Mouse (Mus musculus) MEL (cell line): ENCODE measurements around the gene Senp3.

ENCODE experiments used
- CTCF ChIP-seq, 3 experiments: IDR thresholded peaks in 2 of 3; conservative IDR thresholded peaks in 1 of 3; 2 replicates each; pipeline ENCODE4 v1.5.1; 2011 to 2012; ENCODE audit warnings: low read length in 3 of 3, low read depth in 2 of 3, mild to moderate bottlenecking in 2 of 3, improper control_type of control experiment in 1 of 3, inconsistent platforms in 1 of 3, mixed read lengths in 1 of 3, moderate library complexity in 1 of 3; ENCODE audit not compliant: control insufficient read depth in 1 of 3, insufficient read depth in 1 of 3, poor library complexity in 1 of 3, severe bottlenecking in 1 of 3
- EP300 ChIP-seq, 2 experiments: IDR thresholded peaks; 2 replicates each; pipeline ENCODE4 v1.6.1; 2011; ENCODE audit warnings: improper control_type of control experiment in 2 of 2, low read length in 2 of 2, low read depth in 1 of 2, mild to moderate bottlenecking in 1 of 2
- GABPA ChIP-seq: IDR thresholded peaks from 2 replicates; pipeline ENCODE4 v1.6.1; 2012; ENCODE audit warnings: low read depth, mild to moderate bottlenecking, inconsistent platforms, low read length, improper control_type of control experiment, moderate library complexity
- MAFK ChIP-seq: IDR thresholded peaks from 2 replicates; pipeline ENCODE4 v1.6.1; 2011; ENCODE audit warnings: low read depth, mild to moderate bottlenecking, low read length, improper control_type of control experiment, borderline replicate concordance
- MAZ ChIP-seq: IDR thresholded peaks from 2 replicates; pipeline ENCODE4 v1.6.1; 2012; ENCODE audit warnings: low read depth, mild to moderate bottlenecking, inconsistent platforms, low read length, improper control_type of control experiment
- MYC ChIP-seq: IDR thresholded peaks from 2 replicates; pipeline ENCODE4 v1.6.1; 2011; ENCODE audit warnings: low read depth, mild to moderate bottlenecking, low read length, improper control_type of control experiment, moderate library complexity
- NRF1 ChIP-seq: IDR thresholded peaks from 2 replicates; pipeline ENCODE4 v1.6.1; 2014; ENCODE audit warnings: low read depth, mild to moderate bottlenecking, inconsistent platforms, low read length, improper control_type of control experiment, moderate library complexity; ENCODE audit not compliant: poor library complexity, insufficient read depth, severe bottlenecking
- POLR2A ChIP-seq, 2 experiments: IDR thresholded peaks; 2 replicates each; pipeline ENCODE4 v1.6.1; 2011 to 2012; ENCODE audit warnings: low read length in 2 of 2, mild to moderate bottlenecking in 2 of 2, control low read depth in 1 of 2, improper control_type of control experiment in 1 of 2, low read depth in 1 of 2, moderate library complexity in 1 of 2; ENCODE audit not compliant: control insufficient read depth in 1 of 2, insufficient read depth in 1 of 2, poor library complexity in 1 of 2
- SMC3 ChIP-seq: IDR thresholded peaks from 2 replicates; pipeline ENCODE4 v1.6.1; 2011; ENCODE audit warnings: low read depth, low read length, improper control_type of control experiment
- TBP ChIP-seq: IDR thresholded peaks from 2 replicates; pipeline ENCODE4 v1.8.0; 2011; ENCODE audit warnings: low read depth, low read length, improper control_type of control experiment
- UBTF ChIP-seq: IDR thresholded peaks from 2 replicates; pipeline ENCODE4 v1.6.1; 2012; ENCODE audit warnings: low read depth, mild to moderate bottlenecking, inconsistent platforms, low read length, improper control_type of control experiment, moderate library complexity, borderline replicate concordance; ENCODE audit not compliant: insufficient read depth
- ZMIZ1 ChIP-seq: IDR thresholded peaks from 2 replicates; pipeline ENCODE4 v1.6.1; 2012; ENCODE audit warnings: low read depth, mild to moderate bottlenecking, inconsistent platforms, low read length, improper control_type of control experiment, moderate library complexity

DNA sequence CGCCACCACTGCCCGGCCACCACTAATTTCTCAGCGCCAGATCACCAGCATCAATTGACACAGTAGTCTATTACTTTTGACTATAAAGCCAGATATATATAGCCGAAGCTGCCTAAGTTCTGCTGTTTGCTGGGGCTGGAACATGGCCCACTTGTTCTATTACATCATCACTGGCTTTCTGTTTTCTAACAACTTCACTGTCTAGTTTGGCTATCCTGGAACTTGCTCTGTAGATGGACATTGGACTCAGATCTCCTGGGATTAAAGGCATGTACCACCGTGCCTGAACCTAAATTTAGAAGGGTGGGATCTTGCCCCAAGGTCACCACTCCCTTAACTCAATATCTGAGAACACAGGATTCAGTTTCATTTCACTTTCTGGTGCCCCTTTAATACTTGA is 36.0 kb downstream of the Senp3 start:
- TF ChIP-seq CTCF (IDR thresholded peaks at IDR 0.05 in 2 of 3, conservative IDR thresholded peaks at IDR 0.05 in 1 of 3; ENCODE audit: control insufficient read depth in 1 of 3, insufficient read depth in 1 of 3, low read depth in 2 of 3, low read length in 3 of 3, poor library complexity in 1 of 3, severe bottlenecking in 1 of 3) (no peak), ZMIZ1 (no peak), MAZ (no peak), MYC (no peak), TBP (no peak), EP300 (IDR thresholded peaks at IDR 0.05; ENCODE audit: low read depth in 1 of 2, low read length in 2 of 2) (no peak), SMC3 (no peak), NRF1 (no peak), MAFK (no peak), UBTF (no peak), GABPA (no peak), POLR2A (IDR thresholded peaks at IDR 0.05; ENCODE audit: control insufficient read depth in 1 of 2, insufficient read depth in 1 of 2, low read depth in 1 of 2, low read length in 2 of 2, poor library complexity in 1 of 2) (no peak)
